Mouse (Mus musculus): ENCODE data around the gene Rbfox3. TPM values are rescaled to one million over a fixed set of nuclear protein-coding genes. Genes with fewer than 3 reads are reported as not detected.

Rbfox3 gene
- polyA plus RNA-seq, 1 experiment from 2014 or later: 69.3 TPM

DNA sequence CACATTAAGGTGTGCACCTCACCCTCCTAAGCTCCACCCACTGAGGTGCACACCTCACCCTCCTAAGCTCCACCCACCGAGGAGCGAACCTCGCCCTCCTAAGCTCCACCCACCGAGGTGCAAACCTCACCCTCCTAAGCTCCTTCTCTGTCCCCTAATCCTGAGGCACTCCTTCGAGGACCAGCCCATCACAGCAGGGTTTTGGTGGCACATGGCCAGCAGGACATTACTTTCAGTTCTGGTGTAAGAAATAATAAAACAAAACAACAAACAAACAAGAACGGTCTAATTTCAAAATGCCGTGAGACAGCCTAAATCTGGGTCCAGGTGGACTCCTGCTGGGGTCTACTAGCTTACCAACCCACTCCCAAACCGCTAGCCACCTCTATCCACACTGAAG, 187.0 kb downstream of the Rbfox3 start:
- 88% methylated on average over 8 of the region's 8 CpGs for WGBS
- ATAC-seq (ENCODE audit: low FRiP score): no peak
- Histone ChIP-seq H3K27ac (no peak overlapping the region), H3K9me3 (ENCODE audit: control insufficient read depth, low read length) (no peaks in the 10 kb centered on the region), H3K36me3 (replicated peaks; ENCODE audit: control insufficient read depth, insufficient read depth) (no peaks in the 10 kb centered on the region), H3K27me3 (ENCODE audit: control insufficient read depth, insufficient read depth, low read length) (no peaks in the 10 kb centered on the region), H3K4me3 (replicated peaks; ENCODE audit: low read length) (no peak overlapping the region), H3K9ac (no peak overlapping the region), H3K4me1 (replicated peaks; ENCODE audit: control insufficient read depth, insufficient read depth, low read length) (peaks cover 38% of the 10 kb centered on the region), H3K4me2 (replicated peaks) (no peak overlapping the region)
- DNase-seq (ENCODE audit: low spot score): no peak

DNA sequence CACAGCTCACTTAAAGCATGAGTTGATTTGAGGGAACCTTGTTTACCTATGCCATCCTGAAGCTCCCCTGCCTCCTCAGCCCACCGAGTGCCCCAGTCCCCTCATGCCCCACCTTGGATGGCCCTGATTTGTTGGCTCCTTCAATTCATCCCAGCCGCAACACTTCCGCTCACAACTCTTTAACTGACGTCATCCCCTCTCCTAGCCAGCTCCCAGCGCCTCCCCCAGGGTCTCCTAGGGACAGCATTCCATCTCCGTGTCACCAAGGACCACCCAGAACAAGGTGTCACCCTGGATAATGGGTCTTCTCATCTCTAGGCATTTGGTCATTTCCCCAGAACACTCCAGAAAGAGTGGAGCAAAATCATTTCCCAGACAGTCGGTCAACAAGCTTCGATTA, 188.2 kb downstream of the Rbfox3 start:
- Histone ChIP-seq H3K9me3 (ENCODE audit: control insufficient read depth, low read length) (no peaks in the 10 kb centered on the region), H3K27ac (peak overlapping the region; percentile 57), H3K4me3 (replicated peaks; ENCODE audit: low read length) (no peak overlapping the region), H3K9ac (no peak overlapping the region), H3K4me2 (replicated peaks) (no peak overlapping the region), H3K4me1 (replicated peaks; ENCODE audit: control insufficient read depth, insufficient read depth, low read length) (peaks cover 26% of the 10 kb centered on the region), H3K36me3 (replicated peaks; ENCODE audit: control insufficient read depth, insufficient read depth) (no peaks in the 10 kb centered on the region), H3K27me3 (ENCODE audit: control insufficient read depth, insufficient read depth, low read length) (no peaks in the 10 kb centered on the region)
- 70% methylated on average over 8 of the region's 8 CpGs for WGBS
- ATAC-seq (ENCODE audit: low FRiP score) (no peak), DNase-seq (ENCODE audit: low spot score) (no peak)

DNA sequence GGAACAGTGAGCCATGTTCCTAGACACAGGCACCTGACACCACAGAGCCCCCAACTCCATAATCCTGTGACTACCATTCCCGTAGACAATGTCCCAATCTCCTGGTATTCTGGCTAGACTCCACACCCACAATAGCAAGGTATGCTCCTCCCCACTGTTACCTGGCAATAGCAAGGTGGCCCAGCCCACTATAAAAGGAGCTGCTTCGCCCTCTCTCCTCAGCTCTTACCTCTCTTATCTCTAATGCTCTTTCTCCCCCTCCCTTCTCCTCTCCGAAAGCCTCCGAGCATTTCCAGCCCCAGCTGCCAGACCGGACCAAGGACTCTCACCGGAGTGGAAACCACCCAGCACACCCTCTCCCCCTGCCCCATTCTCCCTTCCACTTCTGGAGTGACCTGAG, 189.5 kb downstream of the Rbfox3 start:
- no peak overlapping the region for H3K9ac ChIP-seq
- WGBS: 80% methylated on average over 6 of the region's 6 CpGs
- no peaks in the 10 kb centered on the region for H3K27me3 ChIP-seq (ENCODE audit: control insufficient read depth, insufficient read depth, low read length)
- no peak overlapping the region for H3K4me2 ChIP-seq (replicated peaks)
- peak overlapping the region; percentile 57; the same call in 1 of the 2 replicates for H3K27ac ChIP-seq
- no peaks in the 10 kb centered on the region for H3K36me3 ChIP-seq (replicated peaks; ENCODE audit: control insufficient read depth, insufficient read depth)
- DNase-seq (ENCODE audit: low spot score) (no peak), ATAC-seq (ENCODE audit: low FRiP score) (no peak)
- no peak overlapping the region for H3K4me3 ChIP-seq (replicated peaks; ENCODE audit: low read length)
- no peaks in the 10 kb centered on the region for H3K9me3 ChIP-seq (ENCODE audit: control insufficient read depth, low read length)
- peaks cover 25% of the 10 kb centered on the region for H3K4me1 ChIP-seq (replicated peaks; ENCODE audit: control insufficient read depth, insufficient read depth, low read length)

DNA sequence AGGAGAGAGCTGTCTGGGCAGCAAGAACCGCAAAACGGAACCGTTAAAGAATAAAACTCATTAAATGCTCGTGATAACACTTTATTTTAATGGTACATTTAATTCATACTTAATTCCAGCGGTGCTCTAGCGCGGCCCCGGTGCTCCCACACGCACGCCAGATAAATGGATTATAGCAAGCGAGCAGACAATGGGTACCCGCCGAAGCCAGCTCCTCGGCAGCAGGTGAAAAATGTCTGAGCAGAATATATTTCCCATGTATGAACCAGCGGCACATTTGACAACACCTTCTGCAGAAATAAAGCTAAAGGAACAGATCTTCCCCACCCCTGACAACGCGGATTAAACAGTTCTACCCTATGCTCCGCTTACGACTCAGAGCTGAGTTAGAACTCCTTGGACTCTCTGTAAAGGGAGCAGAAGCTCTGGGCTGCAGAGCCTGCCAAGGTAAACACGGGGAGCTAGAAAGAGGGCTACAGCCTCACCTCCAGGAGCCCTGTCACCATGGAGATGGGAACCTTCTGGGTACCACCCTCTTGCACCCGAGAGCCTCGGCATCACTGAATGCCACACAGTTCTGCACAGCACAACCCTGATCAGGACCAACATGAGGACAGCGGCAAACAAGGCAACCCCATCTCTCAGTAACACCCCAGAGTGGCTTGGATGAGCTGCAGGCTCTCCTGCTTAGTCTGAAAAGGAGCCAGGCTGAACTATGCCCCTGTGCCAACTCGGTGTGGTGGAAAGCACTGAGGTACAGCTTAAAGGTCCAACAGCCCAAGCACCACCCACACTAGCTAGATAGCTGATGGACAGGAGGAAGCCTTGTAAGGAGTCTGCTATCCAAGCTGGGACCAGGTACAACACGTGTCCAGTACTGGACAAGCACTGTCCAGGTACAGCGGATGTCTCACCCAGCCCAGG, 196.5 kb downstream of the Rbfox3 start:
- Histone ChIP-seq H3K4me3 (replicated peaks; ENCODE audit: low read length) (no peak overlapping the region), H3K27me3 (ENCODE audit: control insufficient read depth, insufficient read depth, low read length) (no peaks in the 10 kb centered on the region), H3K36me3 (replicated peaks; ENCODE audit: control insufficient read depth, insufficient read depth) (no peaks in the 10 kb centered on the region), H3K27ac (peak overlapping the region; percentile 73), H3K4me2 (replicated peaks) (peak overlapping the region; percentile 21), H3K4me1 (replicated peaks; ENCODE audit: control insufficient read depth, insufficient read depth, low read length) (peaks cover 71% of the 10 kb centered on the region), H3K9ac (0 out of 2 replicates have a peak overlapping the region, but pooled peaks have one; percentile 30), H3K9me3 (ENCODE audit: control insufficient read depth, low read length) (no peaks in the 10 kb centered on the region)
- no peak for ATAC-seq (ENCODE audit: low FRiP score)
- DNase-seq (ENCODE audit: low spot score): no peak
- WGBS: 51% methylated on average over 26 of the region's 26 CpGs

DNA sequence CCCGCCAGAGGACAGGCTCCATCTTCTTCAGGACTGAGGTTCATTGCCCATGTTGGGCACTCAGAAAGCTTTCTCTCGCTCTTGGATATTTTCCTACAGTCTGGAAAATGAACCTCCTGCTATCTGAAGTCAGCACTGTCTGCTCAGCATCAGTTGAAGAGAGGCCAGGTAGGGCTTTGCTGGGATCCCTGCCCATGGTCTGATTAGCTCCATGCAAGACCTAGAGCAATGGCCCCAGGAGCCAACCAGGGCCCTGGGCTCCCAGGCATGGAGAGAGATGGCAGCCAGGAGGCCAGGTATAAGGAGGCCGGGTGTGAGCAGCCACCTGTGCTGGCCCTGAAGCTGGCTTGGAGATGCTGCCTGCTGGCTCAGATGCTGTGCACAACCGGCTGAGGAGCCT, 198.6 kb downstream of the Rbfox3 start:
- 67% methylated on average over 4 of the region's 4 CpGs for WGBS
- no peaks in the 10 kb centered on the region for H3K27me3 ChIP-seq (ENCODE audit: control insufficient read depth, insufficient read depth, low read length)
- H3K9ac ChIP-seq: no peak overlapping the region
- peaks cover 71% of the 10 kb centered on the region for H3K4me1 ChIP-seq (replicated peaks; ENCODE audit: control insufficient read depth, insufficient read depth, low read length)
- H3K36me3 ChIP-seq (replicated peaks; ENCODE audit: control insufficient read depth, insufficient read depth): no peaks in the 10 kb centered on the region
- DNase-seq (ENCODE audit: low spot score): no peak
- no peak for ATAC-seq (ENCODE audit: low FRiP score)
- H3K27ac ChIP-seq: peak overlapping the region; percentile 67
- no peak overlapping the region for H3K4me3 ChIP-seq (replicated peaks; ENCODE audit: low read length)
- no peaks in the 10 kb centered on the region for H3K9me3 ChIP-seq (ENCODE audit: control insufficient read depth, low read length)
- H3K4me2 ChIP-seq (replicated peaks): no peak overlapping the region

DNA sequence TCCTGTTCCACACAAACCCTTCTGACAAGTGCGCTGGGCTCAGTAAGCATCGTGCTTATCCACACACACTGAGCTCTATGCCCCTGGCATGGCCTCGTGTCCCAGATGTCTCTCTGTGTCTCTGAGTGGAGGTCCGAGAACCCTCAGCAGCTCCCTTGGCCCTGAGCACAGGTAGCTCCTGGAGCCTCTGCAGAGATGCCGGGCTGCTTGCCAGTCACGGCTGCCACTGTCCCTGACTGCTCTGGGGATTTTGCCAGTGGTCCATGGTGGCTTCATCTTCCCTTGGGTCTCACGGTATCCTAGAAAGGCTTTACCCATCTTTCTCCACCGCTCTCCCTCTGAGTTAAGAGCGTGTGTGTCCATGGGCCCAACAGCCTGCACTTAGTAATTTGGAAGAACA, 199.3 kb downstream of the Rbfox3 start:
- WGBS: 75% methylated on average over 9 of the region's 9 CpGs
- DNase-seq (ENCODE audit: low spot score): no peak
- Histone ChIP-seq H3K4me2 (replicated peaks) (no peak overlapping the region), H3K4me3 (replicated peaks; ENCODE audit: low read length) (no peak overlapping the region), H3K27ac (peak overlapping the region; percentile 32; the same call in 1 of the 2 replicates), H3K36me3 (replicated peaks; ENCODE audit: control insufficient read depth, insufficient read depth) (no peaks in the 10 kb centered on the region), H3K9ac (0 out of 2 replicates have a peak overlapping the region, but pooled peaks have one; percentile 21), H3K27me3 (ENCODE audit: control insufficient read depth, insufficient read depth, low read length) (no peaks in the 10 kb centered on the region), H3K9me3 (ENCODE audit: control insufficient read depth, low read length) (no peaks in the 10 kb centered on the region), H3K4me1 (replicated peaks; ENCODE audit: control insufficient read depth, insufficient read depth, low read length) (peaks cover 65% of the 10 kb centered on the region)
- ATAC-seq (ENCODE audit: low FRiP score): no peak

DNA sequence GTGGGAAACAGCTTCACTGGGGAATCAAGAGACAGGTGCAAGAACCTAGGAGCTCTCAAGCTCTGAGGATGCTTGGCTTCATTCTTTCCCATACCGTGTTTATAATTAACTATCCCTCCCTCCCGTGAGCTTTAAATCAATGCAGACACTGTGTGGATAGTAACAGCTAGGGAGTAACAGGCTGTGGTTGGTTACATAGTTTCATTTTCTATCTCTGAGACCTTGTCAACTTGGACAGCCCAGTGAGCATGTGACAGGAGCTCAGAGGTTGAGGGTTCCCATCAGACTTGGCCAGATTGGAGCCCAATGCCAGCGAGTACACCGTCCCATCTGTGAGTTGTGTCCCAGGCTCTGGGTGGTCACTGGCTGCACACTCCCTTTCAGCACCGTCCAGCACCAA, 201.4 kb downstream of the Rbfox3 start:
- Histone ChIP-seq H3K4me3 (replicated peaks; ENCODE audit: low read length) (no peak overlapping the region), H3K27ac (no peak overlapping the region), H3K27me3 (ENCODE audit: control insufficient read depth, insufficient read depth, low read length) (no peaks in the 10 kb centered on the region), H3K9me3 (ENCODE audit: control insufficient read depth, low read length) (no peaks in the 10 kb centered on the region), H3K4me1 (replicated peaks; ENCODE audit: control insufficient read depth, insufficient read depth, low read length) (peaks cover 48% of the 10 kb centered on the region), H3K4me2 (replicated peaks) (no peak overlapping the region), H3K9ac (no peak overlapping the region), H3K36me3 (replicated peaks; ENCODE audit: control insufficient read depth, insufficient read depth) (no peaks in the 10 kb centered on the region)
- ATAC-seq (ENCODE audit: low FRiP score) (no peak), DNase-seq (ENCODE audit: low spot score) (no peak)
- WGBS: 78% methylated on average over 5 of the region's 5 CpGs

DNA sequence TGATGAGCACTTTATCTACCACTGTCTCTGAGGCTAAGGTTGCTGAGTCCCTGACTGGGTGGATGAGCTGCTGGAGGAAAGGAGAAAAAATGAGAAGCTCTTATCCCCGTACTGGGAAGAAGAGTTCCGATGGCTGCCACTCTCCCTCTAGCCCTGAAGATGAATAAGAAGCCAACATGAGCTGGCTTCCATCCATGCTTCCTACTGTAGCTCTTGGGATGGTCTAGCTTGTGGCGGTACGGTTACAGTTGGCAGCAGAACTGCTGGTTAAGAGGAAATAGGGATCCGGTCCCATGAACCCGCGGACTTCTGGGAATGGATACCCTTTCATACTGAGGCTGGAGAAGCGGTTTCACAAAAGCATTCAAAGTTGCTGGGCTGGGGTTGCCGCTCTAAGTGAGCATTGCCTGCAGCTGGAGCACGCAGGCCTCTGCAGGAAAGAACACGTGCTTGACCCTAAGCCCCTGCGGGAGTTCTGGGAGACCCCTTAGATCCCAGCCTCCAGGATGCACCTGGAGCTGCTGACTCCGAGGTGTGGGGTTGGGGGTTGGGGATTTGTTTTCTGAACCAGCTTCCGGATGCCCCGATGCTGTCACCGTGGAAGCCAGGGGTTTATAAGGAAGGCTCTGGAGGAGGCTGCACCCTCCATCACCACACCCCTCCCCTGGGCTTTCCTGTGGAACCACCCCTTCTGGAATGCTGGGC, 215.0 kb downstream of the Rbfox3 start:
- Histone ChIP-seq H3K4me1 (replicated peaks; ENCODE audit: control insufficient read depth, insufficient read depth, low read length) (peaks cover 31% of the 10 kb centered on the region), H3K27me3 (ENCODE audit: control insufficient read depth, insufficient read depth, low read length) (no peaks in the 10 kb centered on the region), H3K9me3 (ENCODE audit: control insufficient read depth, low read length) (no peaks in the 10 kb centered on the region), H3K36me3 (replicated peaks; ENCODE audit: control insufficient read depth, insufficient read depth) (no peaks in the 10 kb centered on the region), H3K4me3 (replicated peaks; ENCODE audit: low read length) (no peak overlapping the region), H3K9ac (no peak overlapping the region), H3K27ac (peak overlapping the region; percentile 59; the same call in 1 of the 2 replicates), H3K4me2 (replicated peaks) (no peak overlapping the region)
- DNase-seq (ENCODE audit: low spot score) (no peak), ATAC-seq (ENCODE audit: low FRiP score) (no peak)
- WGBS: 57% methylated on average over 16 of the region's 16 CpGs

DNA sequence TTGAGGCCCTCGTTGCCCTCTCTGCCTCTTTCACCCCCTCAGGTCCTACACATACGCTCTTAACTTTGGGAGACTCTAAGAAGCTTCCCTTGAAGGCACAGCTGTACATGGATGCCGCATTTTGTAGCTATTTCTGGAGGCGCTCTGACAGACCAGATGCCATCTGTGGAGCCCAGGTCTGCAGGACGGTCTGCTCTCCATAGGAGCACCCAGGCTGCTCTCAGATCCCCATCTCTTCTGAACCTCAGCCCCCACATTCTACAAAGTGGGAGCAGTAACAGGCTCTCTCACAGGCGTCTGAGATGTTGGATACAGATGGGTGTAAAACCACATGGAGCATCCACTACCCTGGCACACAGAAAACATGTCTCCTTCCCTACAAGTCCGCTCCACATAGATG, 218.1 kb downstream of the Rbfox3 start:
- H3K4me3 ChIP-seq (replicated peaks; ENCODE audit: low read length): no peak overlapping the region
- H3K4me2 ChIP-seq (replicated peaks): no peak overlapping the region
- WGBS: 84% methylated on average over 7 of the region's 7 CpGs
- no peaks in the 10 kb centered on the region for H3K36me3 ChIP-seq (replicated peaks; ENCODE audit: control insufficient read depth, insufficient read depth)
- no peak for DNase-seq (ENCODE audit: low spot score)
- peaks cover 49% of the 10 kb centered on the region for H3K4me1 ChIP-seq (replicated peaks; ENCODE audit: control insufficient read depth, insufficient read depth, low read length)
- H3K27ac ChIP-seq: no peak overlapping the region
- ATAC-seq (ENCODE audit: low FRiP score): no peak
- H3K9ac ChIP-seq: no peak overlapping the region
- H3K27me3 ChIP-seq (ENCODE audit: control insufficient read depth, insufficient read depth, low read length): no peaks in the 10 kb centered on the region
- no peaks in the 10 kb centered on the region for H3K9me3 ChIP-seq (ENCODE audit: control insufficient read depth, low read length)

All from hindbrain, embryonic 14.5 days (tissue).